Mouse (Mus musculus): Measurements from ENCODE around the gene P2ry6. TPM values are rescaled to one million over a fixed set of nuclear protein-coding genes. Genes with fewer than 3 reads are reported as not detected.

The P2ry6 gene
- polyA plus RNA-seq, 1 experiment from 2014 or later: 10.9 TPM

DNA sequence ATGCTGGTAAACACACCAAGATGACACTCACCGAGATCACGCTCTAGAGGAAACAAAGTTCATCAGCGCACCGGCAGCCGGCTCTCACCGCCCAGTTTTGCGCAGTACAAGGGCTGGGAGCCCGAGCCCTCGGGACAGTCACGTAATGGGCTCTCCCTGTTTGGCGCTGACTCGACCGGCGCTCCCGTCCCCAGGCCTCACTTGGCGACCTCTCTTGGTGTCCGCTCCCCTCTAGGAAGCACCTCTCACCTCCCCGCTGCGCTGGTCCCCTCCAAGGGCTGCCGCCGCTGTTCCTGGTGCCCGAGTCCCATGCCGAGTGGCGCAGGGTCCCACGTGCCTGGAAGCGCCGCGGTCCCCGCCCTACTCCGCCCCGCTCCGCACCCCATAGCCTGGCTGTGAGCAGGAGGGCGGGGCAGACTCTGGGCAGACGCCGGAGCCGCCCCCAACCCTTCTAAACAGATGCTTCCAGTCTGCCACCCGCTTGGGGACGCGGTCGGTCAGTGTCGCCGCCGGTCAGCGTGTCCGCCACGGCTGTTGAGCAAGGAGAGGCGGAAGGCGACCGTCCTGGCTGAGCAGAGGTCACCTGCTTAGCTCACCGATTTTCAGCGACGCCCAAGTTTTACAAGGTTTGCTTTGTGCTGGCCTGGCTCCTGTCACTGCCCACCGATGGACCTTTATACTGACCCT is 37.4 kb upstream of the P2ry6 start:
- under 1% methylated on average over 53 of the region's 53 CpGs for WGBS
- peak; percentile 87 for DNase-seq
- TF ChIP-seq CTCF (IDR thresholded peaks at IDR 0.05; ENCODE audit: low read depth): no peak

DNA sequence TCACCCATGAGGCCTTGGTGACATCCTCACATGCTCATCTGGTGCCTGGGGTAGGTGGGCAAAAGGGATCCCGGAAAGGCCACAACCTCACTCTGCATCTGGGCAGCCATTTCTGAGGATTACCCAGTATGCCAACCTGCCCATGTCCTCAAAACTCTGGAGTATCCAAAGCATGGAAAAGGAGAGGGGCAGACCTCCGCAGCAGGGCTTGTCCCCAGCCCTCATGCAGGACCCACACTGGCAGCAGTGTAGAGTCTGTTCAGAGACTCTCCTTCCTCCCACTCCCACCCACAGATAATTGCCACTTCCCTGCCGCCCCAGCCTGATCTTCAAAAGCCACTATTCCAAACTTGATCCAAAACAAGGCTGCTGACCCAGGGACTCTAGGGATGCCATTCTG is 36.3 kb upstream of the P2ry6 start:
- no peak overlapping the region for H3K27ac ChIP-seq (ENCODE audit: low read depth)
- peaks cover 10% of the 10 kb centered on the region; the same call in 1 of the 2 replicates for H3K4me1 ChIP-seq (ENCODE audit: insufficient read depth)
- no peaks in the 10 kb centered on the region for H3K36me3 ChIP-seq (ENCODE audit: insufficient read depth)
- no peak for TF ChIP-seq CTCF (IDR thresholded peaks at IDR 0.05; ENCODE audit: low read depth)
- H3K4me3 ChIP-seq (ENCODE audit: low read depth, low read length): peak overlapping the region; percentile 52; the same call in 1 of the 2 replicates
- ATAC-seq (ENCODE audit: insufficient read depth): no peak
- H3K27me3 ChIP-seq (ENCODE audit: insufficient read depth, low read length): peaks cover 12% of the 10 kb centered on the region; the same call in 1 of the 2 replicates
- WGBS: 67% methylated on average over 3 of the region's 3 CpGs
- no peaks in the 10 kb centered on the region for H3K9me3 ChIP-seq (ENCODE audit: low read depth, low read length)
- no peak overlapping the region for H3K9ac ChIP-seq
- DNase-seq: no peak
- peak overlapping the region; percentile 5; the same call in 1 of the 2 replicates for H3K4me2 ChIP-seq

More for the DNA sequence above, 37.4 kb upstream of the P2ry6 start:
- peak; percentile 97 for ATAC-seq (ENCODE audit: insufficient read depth)
- Histone ChIP-seq H3K27ac (ENCODE audit: low read depth) (no peak overlapping the region), H3K9me3 (ENCODE audit: low read depth, low read length) (no peaks in the 10 kb centered on the region), H3K4me3 (ENCODE audit: low read depth, low read length) (peak overlapping the region; percentile 52), H3K4me1 (ENCODE audit: insufficient read depth) (peaks cover 10% of the 10 kb centered on the region; the same call in 1 of the 2 replicates), H3K9ac (peak overlapping the region; percentile 54), H3K4me2 (peak overlapping the region; percentile 97), H3K27me3 (ENCODE audit: insufficient read depth, low read length) (peaks cover 12% of the 10 kb centered on the region; the same call in 1 of the 2 replicates), H3K36me3 (ENCODE audit: insufficient read depth) (no peaks in the 10 kb centered on the region)

DNA sequence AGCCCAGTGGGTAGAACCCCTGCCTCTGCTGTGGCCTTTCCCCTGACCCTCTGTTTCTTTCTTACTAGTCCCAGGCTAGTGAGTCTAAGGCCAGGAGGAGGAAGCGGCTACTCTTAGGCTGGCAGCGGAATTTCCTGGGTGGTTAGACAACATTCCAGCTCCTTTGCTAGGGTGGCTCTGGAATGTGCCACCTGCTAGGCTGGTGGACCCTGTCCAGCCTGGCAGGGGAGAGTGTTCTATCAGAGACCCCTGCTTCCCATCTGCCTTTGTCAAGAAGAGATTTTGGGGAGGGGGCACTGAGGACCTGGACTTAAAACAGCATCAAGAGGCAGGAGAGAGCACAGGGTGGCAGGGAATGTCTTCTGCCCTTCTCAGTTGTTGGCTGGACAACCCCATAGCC is 31.8 kb upstream of the P2ry6 start:
- H3K4me1 ChIP-seq (ENCODE audit: insufficient read depth): no peaks in the 10 kb centered on the region; the same call in 1 of the 2 replicates
- no peak overlapping the region for H3K4me3 ChIP-seq (ENCODE audit: low read depth, low read length)
- no peak overlapping the region for H3K9ac ChIP-seq
- no peak for ATAC-seq (ENCODE audit: insufficient read depth)
- peaks cover 5% of the 10 kb centered on the region; the same call in 1 of the 2 replicates for H3K27me3 ChIP-seq (ENCODE audit: insufficient read depth, low read length)
- DNase-seq: no peak
- H3K36me3 ChIP-seq (ENCODE audit: insufficient read depth): no peaks in the 10 kb centered on the region
- no peak overlapping the region for H3K27ac ChIP-seq (ENCODE audit: low read depth)
- no peak overlapping the region for H3K4me2 ChIP-seq
- no peaks in the 10 kb centered on the region for H3K9me3 ChIP-seq (ENCODE audit: low read depth, low read length)
- WGBS: 55% methylated on average over 2 of the region's 2 CpGs
- no peak for TF ChIP-seq CTCF (IDR thresholded peaks at IDR 0.05; ENCODE audit: low read depth)

DNA sequence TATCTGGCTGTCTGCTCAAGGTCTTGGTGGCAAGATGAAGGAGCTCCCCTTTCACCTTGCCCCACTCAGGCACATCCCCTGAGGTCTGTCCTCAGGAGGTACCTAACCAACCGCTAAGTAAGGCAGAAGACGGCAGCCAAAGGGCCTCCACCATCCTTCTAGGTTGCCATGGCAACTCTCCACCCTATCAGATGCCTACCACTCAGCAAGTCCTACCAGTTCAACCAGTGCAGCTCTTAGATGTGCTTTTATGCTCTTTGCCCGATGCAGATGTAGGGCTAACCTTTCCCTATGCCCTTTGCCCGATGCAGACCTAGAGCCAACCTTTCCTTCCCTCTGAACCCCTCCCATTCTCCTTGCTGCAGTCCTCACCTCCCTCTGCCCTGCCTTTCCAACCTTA is 30.7 kb upstream of the P2ry6 start:
- DNase-seq (peak; percentile 48), ATAC-seq (ENCODE audit: insufficient read depth) (peak; percentile 48; the same call in 1 of the 2 replicates)
- no peak overlapping the region for H3K4me3 ChIP-seq (ENCODE audit: low read depth, low read length)
- H3K27ac ChIP-seq (ENCODE audit: low read depth): no peak overlapping the region
- TF ChIP-seq CTCF (IDR thresholded peaks at IDR 0.05; ENCODE audit: low read depth): no peak
- H3K36me3 ChIP-seq (ENCODE audit: insufficient read depth): no peaks in the 10 kb centered on the region
- no peak overlapping the region for H3K9ac ChIP-seq
- H3K4me2 ChIP-seq: no peak overlapping the region
- H3K9me3 ChIP-seq (ENCODE audit: low read depth, low read length): no peaks in the 10 kb centered on the region
- 49% methylated on average over 4 of the region's 4 CpGs for WGBS
- no peaks in the 10 kb centered on the region for H3K27me3 ChIP-seq (ENCODE audit: insufficient read depth, low read length)
- no peaks in the 10 kb centered on the region; the same call in 1 of the 2 replicates for H3K4me1 ChIP-seq (ENCODE audit: insufficient read depth)

DNA sequence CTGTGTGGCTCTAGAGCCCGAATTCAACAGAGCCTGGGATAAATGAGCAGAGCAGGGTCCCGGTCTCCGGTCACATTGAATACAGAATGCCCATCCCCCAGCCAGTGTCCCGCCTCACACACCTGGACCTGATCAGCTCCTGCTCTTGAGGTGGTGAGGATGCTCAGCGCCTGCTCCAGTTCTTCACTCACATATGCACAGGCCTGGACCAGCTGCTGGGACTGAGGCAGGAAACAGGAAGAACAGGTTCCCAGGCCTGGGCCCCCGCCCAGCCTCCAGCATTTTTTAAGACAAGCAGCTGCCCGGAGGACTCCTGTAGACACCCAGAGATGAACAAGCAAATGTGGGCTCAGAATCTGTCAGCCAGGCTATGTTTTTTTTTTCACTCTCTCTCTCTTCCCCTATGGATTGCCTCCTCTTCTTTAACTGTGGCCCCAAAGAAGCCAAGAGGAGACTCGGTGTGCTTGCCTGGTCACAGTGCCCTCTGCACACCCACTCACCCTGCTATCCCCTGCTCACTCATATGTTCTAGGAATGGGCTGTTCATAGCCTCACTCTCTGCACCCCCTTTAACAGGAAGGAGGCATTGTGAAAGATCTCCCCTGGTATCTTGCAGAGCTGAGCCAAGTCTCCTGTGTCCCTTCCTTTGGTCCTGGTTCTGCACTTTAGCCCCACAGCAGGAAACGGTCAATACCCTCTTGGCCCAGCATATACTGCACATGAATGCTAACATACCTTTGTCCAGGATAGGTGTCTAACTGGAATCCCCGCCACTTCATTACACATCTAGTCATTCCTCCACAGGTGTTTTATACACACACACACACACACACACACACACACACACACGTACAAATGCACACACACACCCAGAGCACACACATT is 29.2 kb upstream of the P2ry6 start:
- Histone ChIP-seq H3K27ac (ENCODE audit: low read depth) (no peak overlapping the region; the same call in 1 of the 2 replicates), H3K4me1 (ENCODE audit: insufficient read depth) (no peaks in the 10 kb centered on the region; the same call in 1 of the 2 replicates), H3K4me2 (no peak overlapping the region), H3K9me3 (ENCODE audit: low read depth, low read length) (no peaks in the 10 kb centered on the region), H3K4me3 (ENCODE audit: low read depth, low read length) (no peak overlapping the region), H3K36me3 (ENCODE audit: insufficient read depth) (no peaks in the 10 kb centered on the region), H3K27me3 (ENCODE audit: insufficient read depth, low read length) (no peaks in the 10 kb centered on the region), H3K9ac (no peak overlapping the region)
- WGBS: 49% methylated on average over 11 of the region's 11 CpGs
- DNase-seq (peak; percentile 66), ATAC-seq (ENCODE audit: insufficient read depth) (peak; percentile 36; the same call in 1 of the 2 replicates)
- no peak for TF ChIP-seq CTCF (IDR thresholded peaks at IDR 0.05; ENCODE audit: low read depth)

DNA sequence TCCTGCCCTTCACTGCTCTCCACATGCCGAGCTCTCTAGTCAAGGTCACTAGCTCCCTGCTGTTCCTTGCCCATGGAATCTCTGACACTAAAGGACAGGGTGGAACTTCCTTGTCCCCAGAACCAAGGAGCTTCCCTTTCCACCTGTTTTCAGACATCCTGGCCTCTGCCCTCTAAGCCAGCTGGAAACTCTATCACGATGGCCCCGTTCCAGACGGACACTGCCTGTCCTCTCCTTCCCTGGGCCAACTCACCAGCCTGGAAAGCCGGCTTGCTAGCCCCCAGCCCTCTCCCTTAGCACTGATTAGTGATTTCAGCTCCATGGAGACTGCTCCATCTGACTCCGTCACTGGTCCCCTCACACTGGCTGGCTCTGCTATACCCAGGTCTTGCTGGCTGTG is 27.8 kb upstream of the P2ry6 start:
- H3K4me1 ChIP-seq (ENCODE audit: insufficient read depth): no peaks in the 10 kb centered on the region; the same call in 1 of the 2 replicates
- H3K4me3 ChIP-seq (ENCODE audit: low read depth, low read length): no peak overlapping the region
- no peaks in the 10 kb centered on the region for H3K36me3 ChIP-seq (ENCODE audit: insufficient read depth)
- no peak for ATAC-seq (ENCODE audit: insufficient read depth)
- no peaks in the 10 kb centered on the region for H3K27me3 ChIP-seq (ENCODE audit: insufficient read depth, low read length)
- 73% methylated on average over 6 of the region's 6 CpGs for WGBS
- no peak overlapping the region for H3K27ac ChIP-seq (ENCODE audit: low read depth)
- DNase-seq: no peak
- H3K9me3 ChIP-seq (ENCODE audit: low read depth, low read length): no peaks in the 10 kb centered on the region
- no peak overlapping the region for H3K9ac ChIP-seq
- TF ChIP-seq CTCF (IDR thresholded peaks at IDR 0.05; ENCODE audit: low read depth): no peak
- no peak overlapping the region for H3K4me2 ChIP-seq

DNA sequence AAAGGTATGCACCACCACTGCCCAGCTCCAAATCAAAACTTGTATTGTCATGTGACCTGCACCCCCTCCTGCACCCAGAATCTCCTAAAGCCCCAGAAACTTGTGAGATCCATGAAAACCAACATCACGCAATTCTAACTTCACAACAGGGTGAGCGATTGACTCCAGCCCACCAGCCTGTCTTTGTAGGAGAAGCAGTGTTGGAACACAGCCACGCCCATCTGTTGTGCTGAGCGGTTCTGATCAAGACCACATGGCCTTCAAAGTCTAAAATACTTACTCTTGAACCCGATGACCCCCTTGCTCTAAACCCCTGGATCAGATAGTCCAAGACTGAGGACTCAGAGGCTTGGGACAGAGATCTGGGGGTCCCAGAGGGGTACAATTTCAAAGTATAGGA is 25.2 kb upstream of the P2ry6 start:
- TF ChIP-seq CTCF (IDR thresholded peaks at IDR 0.05; ENCODE audit: low read depth): no peak

More for the DNA sequence above, 25.2 kb upstream of the P2ry6 start:
- H3K4me1 ChIP-seq (ENCODE audit: insufficient read depth): no peaks in the 10 kb centered on the region; the same call in 1 of the 2 replicates
- no peaks in the 10 kb centered on the region for H3K9me3 ChIP-seq (ENCODE audit: low read depth, low read length)
- H3K4me2 ChIP-seq: no peak overlapping the region
- no peak overlapping the region for H3K4me3 ChIP-seq (ENCODE audit: low read depth, low read length)
- WGBS: 79% methylated on average over 5 of the region's 5 CpGs
- H3K27ac ChIP-seq (ENCODE audit: low read depth): no peak overlapping the region
- no peak overlapping the region for H3K9ac ChIP-seq
- H3K36me3 ChIP-seq (ENCODE audit: insufficient read depth): no peaks in the 10 kb centered on the region
- ATAC-seq (ENCODE audit: insufficient read depth) (no peak), DNase-seq (peak; percentile 17)
- no peaks in the 10 kb centered on the region for H3K27me3 ChIP-seq (ENCODE audit: insufficient read depth, low read length)
